Mouse (Mus musculus) spleen, postnatal 36 days (tissue): ENCODE data around the gene Mrpl55.

Experiments used
- DNase-seq, 2 experiments: peaks; one replicate each; pipeline ENCODE4 v3.0.0; 2022; ENCODE audit warnings: low spot score in 2 of 2, mixed read lengths in 1 of 2

The Mrpl55 gene

GRCm38 (mm10) chr11:59202081-59202995 is at the start of gene Mrpl55:
Gene Mrpl55 (plus strand): TSS chr11:59202486.
- peak; percentile 90 to 94 for DNase-seq

- no peak for DNase-seq
Observed at GRCm38 (mm10) chr11:59154220-59154619, 48.1 kb upstream of the Mrpl55 start.

GRCm38 (mm10) chr11:59155900-59156299 is 46.4 kb upstream of the Mrpl55 start:
- no peak for DNase-seq

- DNase-seq = no peak
Observed at GRCm38 (mm10) chr11:59159099-59159498, 43.2 kb upstream of the Mrpl55 start.

- no peak for DNase-seq
Observed at GRCm38 (mm10) chr11:59159558-59159957, 42.7 kb upstream of the Mrpl55 start.

- DNase-seq = no peak
Observed at GRCm38 (mm10) chr11:59161398-59161797, 40.9 kb upstream of the Mrpl55 start.

- DNase-seq = no peak
Observed at GRCm38 (mm10) chr11:59162443-59163254, 39.6 kb upstream of the Mrpl55 start.

- peak; percentile 99 for DNase-seq
Observed at GRCm38 (mm10) chr11:59163255-59164236, 38.7 kb upstream of the Mrpl55 start, which contains the start of gene Iba57. Gene Iba57 (minus strand): TSS chr11:59163739.

GRCm38 (mm10) chr11:59164384-59164783 is 37.9 kb upstream of the Mrpl55 start:
- DNase-seq = peak; percentile 65 to 83

GRCm38 (mm10) chr11:59165616-59166241 is 36.6 kb upstream of the Mrpl55 start:
- peak in 1 of 2 experiments; percentile 35 for DNase-seq

GRCm38 (mm10) chr11:59169807-59170206 is 32.5 kb upstream of the Mrpl55 start:
- DNase-seq = no peak

GRCm38 (mm10) chr11:59170549-59170948 is 31.7 kb upstream of the Mrpl55 start:
- DNase-seq = no peak

- no peak for DNase-seq
Observed at GRCm38 (mm10) chr11:59174189-59174838, 28.0 kb upstream of the Mrpl55 start.

- DNase-seq = no peak
Observed at GRCm38 (mm10) chr11:59176475-59176874, 25.8 kb upstream of the Mrpl55 start.

- no peak for DNase-seq
Observed at GRCm38 (mm10) chr11:59176921-59177320, 25.4 kb upstream of the Mrpl55 start.

GRCm38 (mm10) chr11:59182864-59183331 is 19.4 kb upstream of the Mrpl55 start, which contains the start of gene Gjc2:
Gene Gjc2 (minus strand): TSS chr11:59183213.
- no peak for DNase-seq

GRCm38 (mm10) chr11:59183821-59184220 is 18.5 kb upstream of the Mrpl55 start:
- peak; percentile 38 to 56 for DNase-seq

- DNase-seq = no peak
Observed at GRCm38 (mm10) chr11:59185490-59185889, 16.8 kb upstream of the Mrpl55 start.

GRCm38 (mm10) chr11:59187706-59188105 is 14.6 kb upstream of the Mrpl55 start:
- no peak for DNase-seq
